Mouse (Mus musculus) T-helper 1 cell (primary cell): ENCODE measurements at regions not wholly inside any gene's neighbourhood (a gene's known extent, or its start where the extent isn't known, plus 50 kb on each side); places are given as distances from the start of the nearest gene placed in this dataset.

ENCODE experiments used
- in situ Hi-C: fragments of 300-600 bp; cut with MboI, MseI; formaldehyde crosslinking; loops from one replicate; pipeline ENCODE4 v1.15.1; 2025; ENCODE audit warnings: high pct_unique_total_duplicates

- in situ Hi-C loops: no loop called here
Observed at GRCm38 (mm10) chr8:10825192-10825926, 182.9 kb downstream of the Irs2 start.

- in situ Hi-C loops: no loop called here
Observed at GRCm38 (mm10) chr8:10821901-10822300, 186.4 kb downstream of the Irs2 start.

- in situ Hi-C loops: no loop called here
Observed at GRCm38 (mm10) chr8:10814499-10814898, 193.8 kb downstream of the Irs2 start.

- in situ Hi-C loops: no loop called here
Observed at GRCm38 (mm10) chr8:10812060-10812670, 196.1 kb downstream of the Irs2 start.

- in situ Hi-C loops: no loop called here
Observed at GRCm38 (mm10) chr8:10807040-10807439, 201.2 kb downstream of the Irs2 start.

- in situ Hi-C loops: no loop called here
Observed at GRCm38 (mm10) chr8:10805405-10806151, 202.7 kb downstream of the Irs2 start.

- in situ Hi-C loops: no loop called here
Observed at GRCm38 (mm10) chr8:10804974-10805373, 203.3 kb downstream of the Irs2 start.

- in situ Hi-C loops: no loop called here
Observed at GRCm38 (mm10) chr8:10802003-10802402, 206.3 kb downstream of the Irs2 start.

GRCm38 (mm10) chr8:10801580-10801979 lies 206.7 kb downstream of the Irs2 start:
- in situ Hi-C loops: no loop called here

GRCm38 (mm10) chr8:10798444-10798843 lies 209.8 kb downstream of the Irs2 start:
- in situ Hi-C loops: no loop called here

- in situ Hi-C loops: no loop called here
Observed at GRCm38 (mm10) chr8:10794367-10795189, 213.7 kb downstream of the Irs2 start.

GRCm38 (mm10) chr8:10793670-10794366 lies 214.4 kb downstream of the Irs2 start:
- in situ Hi-C loops: no loop called here

GRCm38 (mm10) chr8:10788496-10789200 lies 219.6 kb downstream of the Irs2 start:
- in situ Hi-C loops: no loop called here

- in situ Hi-C loops: no loop called here
Observed at GRCm38 (mm10) chr8:10785801-10786200, 222.5 kb downstream of the Irs2 start.

GRCm38 (mm10) chr8:10785311-10785710 lies 222.9 kb downstream of the Irs2 start:
- in situ Hi-C loops: no loop called here

GRCm38 (mm10) chr8:10784481-10784880 lies 223.8 kb downstream of the Irs2 start:
- in situ Hi-C loops: no loop called here

- in situ Hi-C loops: no loop called here
Observed at GRCm38 (mm10) chr8:10781860-10782259, 226.4 kb downstream of the Irs2 start.

- in situ Hi-C loops: no loop called here
Observed at GRCm38 (mm10) chr8:10779636-10780035, 228.6 kb downstream of the Irs2 start.

- in situ Hi-C loops: no loop called here
Observed at GRCm38 (mm10) chr8:10775202-10776010, 232.9 kb downstream of the Irs2 start.

- in situ Hi-C loops: no loop called here
Observed at GRCm38 (mm10) chr8:10774778-10775177, 233.5 kb downstream of the Irs2 start.
